ENCODE assay signal across 14 mouse cellular contexts in the genomic region with DNA sequence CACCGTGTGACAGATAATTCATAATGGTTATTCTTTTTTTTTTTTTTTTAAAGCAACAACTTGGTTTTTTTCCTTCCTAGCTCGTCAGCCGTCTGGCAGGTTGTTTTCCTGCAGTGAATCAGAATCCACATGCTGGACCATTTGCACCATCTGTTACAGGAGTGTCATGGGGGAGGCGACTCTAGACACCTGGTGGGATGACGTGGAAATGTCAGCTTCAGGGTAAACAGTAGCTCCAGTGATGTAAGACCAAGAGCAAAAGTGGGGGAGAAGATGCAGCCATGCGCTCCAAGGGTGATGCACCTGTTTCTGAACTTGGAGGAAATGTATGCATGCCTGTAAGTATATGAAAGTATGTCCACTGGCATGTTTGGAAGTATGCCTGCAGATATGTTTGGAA.
DNase-seq lines count a peak whose midpoint lies in the region; TF ChIP-seq lines count a peak whose summit lies in the region.
"Had no signal": no experiment of that assay in that cellular context is flagged by ENCODE, and none has a peak within 500 bp of the region (broad histone marks: within the 10 kb centered on the region; RNA-seq: fewer than 3 reads in every experiment).

No protein-coding gene starts in this region.

- peak; percentile 48 to 84 for DNase-seq in frontal cortex, adult 2 months (ENCODE audit: extremely low spot score in 1 of 2, low spot score in 1 of 2)
- no peak for DNase-seq in frontal cortex, postnatal 10 days (ENCODE audit: low spot score in 2 of 2)
- DNase-seq in cerebellum, postnatal 25 days: peak; percentile 22 to 49
- DNase-seq in layer of hippocampus, postnatal 25 days (ENCODE audit: extremely low spot score in 1 of 2, low spot score in 1 of 2): peak; percentile 37 to 54
- no peak for DNase-seq in urinary bladder, postnatal 14 days (ENCODE audit: low spot score)
- DNase-seq in ovary, postnatal 14 days (ENCODE audit: low spot score): no peak
- DNase-seq: heart, postnatal 4 days; kidney, postnatal 14 days; lung, adult 2 months had no signal

- no peaks in the 10 kb centered on the region for H3K4me1 ChIP-seq in ES-Bruce4 (ENCODE audit: control insufficient read depth, insufficient read depth, low read length)
- H3K4me1 ChIP-seq: embryonic facial prominence, embryonic 12.5 days; neural tube, embryonic 15.5 days had no signal

- TF ChIP-seq POLR2A in ES-Bruce4 (IDR thresholded peaks at IDR 0.05; ENCODE audit: insufficient read depth, low read length): no peak

- 0 out of 2 replicates have a peak, but pooled peaks have one; percentile 20 for TF ChIP-seq EP300 in ES-Bruce4 (IDR thresholded peaks at IDR 0.05; ENCODE audit: insufficient read depth, low read depth, low read length)

- no peak for TF ChIP-seq CTCF in ES-Bruce4 (IDR thresholded peaks at IDR 0.05; ENCODE audit: low read depth, low read length)

- H3K36me3 ChIP-seq in ES-Bruce4 (ENCODE audit: control insufficient read depth, insufficient read depth, low read length, poor library complexity, severe bottlenecking): no peaks in the 10 kb centered on the region
- H3K36me3 ChIP-seq: embryonic facial prominence, embryonic 12.5 days; forebrain, embryonic 15.5 days; neural tube, embryonic 15.5 days had no signal

- no peak overlapping the region for H3K9ac ChIP-seq in ES-Bruce4 (ENCODE audit: low read depth, poor library complexity, severe bottlenecking)
- H3K9ac ChIP-seq: embryonic facial prominence, embryonic 12.5 days; forebrain, embryonic 15.5 days; neural tube, embryonic 15.5 days had no signal

- H3K27ac ChIP-seq in ES-Bruce4 (ENCODE audit: insufficient read depth, low read length): no peak overlapping the region
- H3K27ac ChIP-seq: embryonic facial prominence, embryonic 12.5 days; forebrain, embryonic 15.5 days; neural tube, embryonic 15.5 days had no signal

- H3K27me3 ChIP-seq in ES-Bruce4 (ENCODE audit: control insufficient read depth, insufficient read depth, low read length, poor library complexity, severe bottlenecking): no peaks in the 10 kb centered on the region
- H3K27me3 ChIP-seq: embryonic facial prominence, embryonic 12.5 days; forebrain, embryonic 15.5 days; neural tube, embryonic 15.5 days; Patski had no signal

- H3K9me3 ChIP-seq in ES-Bruce4 (replicated peaks; ENCODE audit: control insufficient read depth, insufficient read depth, low read length, poor library complexity, severe bottlenecking): 0 out of 2 replicates have a peak, but pooled peaks cover 3% of the 10 kb centered on the region
- H3K9me3 ChIP-seq: embryonic facial prominence, embryonic 12.5 days; forebrain, embryonic 15.5 days; neural tube, embryonic 15.5 days had no signal

- no peak overlapping the region for H3K4me3 ChIP-seq in ES-Bruce4 (ENCODE audit: low read depth, low read length)
- H3K4me3 ChIP-seq: embryonic facial prominence, embryonic 12.5 days; forebrain, embryonic 15.5 days; neural tube, embryonic 15.5 days had no signal

Comparison
In these comparisons a context has a peak if more than half of its experiments do, and no peak if none do; other contexts are left out.
1. DNase-seq: peak in frontal cortex, adult 2 months (2 of 2), cerebellum, postnatal 25 days (2 of 2) and layer of hippocampus, postnatal 25 days (2 of 2); none in frontal cortex, postnatal 10 days (0 of 2), urinary bladder, postnatal 14 days (single experiment) and ovary, postnatal 14 days (single experiment).